Mouse (Mus musculus) layer of hippocampus, adult 9-11 months (tissue): ENCODE measurements around the gene Lamtor3.
"Not testable (repeated sequence)": the region's sequence is repeated elsewhere in the genome, so short reads cannot be mapped to it uniquely, and the experiment has no call there.

ENCODE experiments used
- DNase-seq: peaks from one replicate; pipeline ENCODE4 v3.0.0; 2022

The Lamtor3 gene

GRCm38 (mm10) chr3:137964014-137964413, 45.7 kb downstream of the Lamtor3 start:
- not testable (repeated sequence) for DNase-seq

- no peak for DNase-seq
Observed at GRCm38 (mm10) chr3:137968105-137968819, 50.0 kb downstream of the Lamtor3 start.

DNA sequence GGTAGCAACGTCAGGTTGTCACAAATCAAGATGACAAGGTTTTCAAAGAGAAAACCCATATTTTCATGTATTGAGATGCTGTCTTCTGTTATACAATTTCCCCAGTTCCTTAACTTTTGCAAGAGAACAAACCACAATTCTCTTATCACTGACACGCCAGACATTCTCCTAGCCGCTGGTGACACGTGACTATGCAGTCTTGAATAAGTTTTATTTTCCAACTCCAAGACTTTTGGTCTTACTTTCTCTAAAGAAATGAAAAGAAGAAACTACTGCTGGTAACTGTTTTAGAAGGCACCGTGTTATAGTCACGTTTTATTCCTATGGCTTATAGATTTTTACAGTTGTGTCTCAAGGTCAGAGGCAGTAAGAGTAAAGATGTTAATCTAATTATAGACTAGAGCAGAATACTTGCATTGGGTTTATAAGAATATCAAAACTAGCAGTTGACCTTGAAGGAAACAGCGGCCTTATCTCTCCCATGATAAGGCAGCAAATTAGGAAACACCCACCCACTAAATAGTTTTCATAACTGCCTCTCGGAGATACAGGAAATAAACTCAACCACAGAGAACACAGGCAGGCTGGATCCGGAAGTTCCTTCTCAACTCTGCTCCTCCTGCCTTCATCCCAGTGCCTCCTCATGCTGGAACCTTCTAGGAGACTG, 50.6 kb downstream of the Lamtor3 start:
- no peak for DNase-seq

DNA sequence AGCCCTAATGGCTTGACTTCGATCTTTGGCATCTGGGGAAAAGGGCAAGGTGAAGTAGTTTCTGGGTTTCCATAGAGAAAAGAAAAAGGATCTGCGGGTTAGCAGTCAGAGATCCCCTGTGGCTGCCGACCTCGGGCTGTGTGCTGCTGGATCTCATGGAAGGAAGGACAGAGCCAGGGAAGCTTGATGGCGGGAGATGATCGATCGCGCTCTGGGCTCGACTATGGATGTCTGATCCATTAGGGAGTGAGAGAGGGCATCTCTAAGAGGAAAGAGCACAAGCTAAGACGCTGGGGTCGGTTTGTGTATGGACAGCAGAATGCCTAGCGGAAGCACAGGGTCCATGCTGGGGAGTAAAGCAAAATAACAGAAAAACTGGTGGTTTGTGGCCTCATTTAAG, 51.6 kb downstream of the Lamtor3 start:
- DNase-seq, result no peak

DNA sequence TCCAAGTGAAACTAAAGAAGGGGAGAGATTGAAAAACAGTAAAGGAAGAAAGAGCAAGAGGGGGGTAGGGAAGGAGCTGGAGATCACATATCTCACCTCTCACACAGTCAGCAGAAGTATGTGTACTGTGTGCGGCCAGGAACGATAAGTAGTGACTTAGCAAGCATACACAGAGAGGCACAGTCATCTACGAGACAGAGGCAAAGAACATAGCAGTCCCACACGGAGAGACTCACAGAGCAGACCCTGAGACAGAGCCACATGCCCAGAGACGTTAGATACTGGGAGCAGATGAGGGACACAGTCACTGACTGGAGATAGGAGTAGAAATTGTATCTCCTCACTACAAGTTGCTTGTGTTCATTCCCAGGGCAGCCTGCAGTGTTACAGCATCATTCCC, 53.9 kb downstream of the Lamtor3 start:
- no peak for DNase-seq

GRCm38 (mm10) chr3:137972989-137973388, 54.7 kb downstream of the Lamtor3 start:
- no peak for DNase-seq

DNA sequence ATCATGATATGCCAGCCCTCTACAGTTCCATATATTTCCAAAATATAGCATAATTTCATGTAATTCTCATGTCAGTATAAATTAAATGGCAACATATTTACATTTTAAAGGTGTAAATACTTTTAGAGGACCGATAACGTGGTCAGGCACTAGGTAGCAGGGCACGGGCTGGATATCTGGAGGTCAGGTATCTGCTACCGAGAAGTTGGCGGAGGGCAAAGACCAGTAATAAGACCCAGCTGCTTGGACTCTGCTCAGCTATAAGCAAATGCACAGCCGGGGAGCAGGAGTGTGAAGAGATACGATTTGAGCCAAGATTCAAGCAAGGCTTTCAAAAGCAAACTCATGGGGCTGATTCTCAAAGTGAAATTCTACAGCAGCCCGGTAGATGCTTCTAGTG, 56.0 kb downstream of the Lamtor3 start:
- DNase-seq, result no peak

DNA sequence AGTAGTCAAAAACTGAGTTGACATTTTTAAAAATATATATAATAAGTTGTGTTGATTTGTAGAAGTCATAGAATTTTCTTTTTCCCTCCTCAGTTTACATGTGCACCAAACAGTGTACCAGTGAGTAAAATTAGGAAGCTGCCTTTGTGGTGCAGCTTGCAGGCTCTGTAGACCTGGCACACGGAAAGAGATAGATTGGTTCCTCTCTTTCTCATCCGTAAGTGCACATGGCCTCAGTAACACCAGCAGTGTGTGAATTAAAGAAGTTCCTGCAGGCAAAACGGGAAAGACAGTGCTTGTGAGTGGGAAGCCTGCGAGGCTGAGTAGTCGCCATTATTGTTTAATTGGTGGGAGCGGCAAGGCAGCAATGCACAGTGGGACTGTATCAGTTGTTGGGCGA, 57.1 kb downstream of the Lamtor3 start:
- DNase-seq, result no peak

DNA sequence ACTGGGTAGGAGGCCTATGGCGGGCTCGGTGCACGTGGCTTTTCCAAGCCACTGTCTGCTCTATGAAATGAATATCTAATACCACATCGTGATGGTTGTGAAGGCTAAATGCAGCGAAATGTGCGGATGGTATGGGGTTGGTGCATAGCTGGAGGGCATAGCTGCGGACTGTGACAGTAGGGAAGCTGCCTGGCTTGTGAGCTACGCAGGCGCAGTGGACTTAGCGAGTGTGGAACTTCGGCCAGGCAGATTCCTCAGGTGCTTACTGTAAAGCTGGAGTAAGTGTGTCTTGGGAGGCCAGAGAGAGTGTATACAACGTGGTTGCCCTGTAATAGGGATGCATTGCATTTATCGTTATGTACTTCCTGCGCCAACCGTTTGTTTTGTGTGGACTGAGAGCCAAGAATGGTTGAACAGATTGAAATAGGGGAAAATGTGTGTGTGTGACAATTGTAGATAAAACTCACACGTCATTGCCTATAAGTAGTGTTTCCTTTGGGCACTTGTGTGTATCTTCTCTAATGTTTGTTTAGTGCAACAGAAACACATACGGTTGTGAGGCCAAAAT, 57.6 kb downstream of the Lamtor3 start:
- DNase-seq, result no peak

DNA sequence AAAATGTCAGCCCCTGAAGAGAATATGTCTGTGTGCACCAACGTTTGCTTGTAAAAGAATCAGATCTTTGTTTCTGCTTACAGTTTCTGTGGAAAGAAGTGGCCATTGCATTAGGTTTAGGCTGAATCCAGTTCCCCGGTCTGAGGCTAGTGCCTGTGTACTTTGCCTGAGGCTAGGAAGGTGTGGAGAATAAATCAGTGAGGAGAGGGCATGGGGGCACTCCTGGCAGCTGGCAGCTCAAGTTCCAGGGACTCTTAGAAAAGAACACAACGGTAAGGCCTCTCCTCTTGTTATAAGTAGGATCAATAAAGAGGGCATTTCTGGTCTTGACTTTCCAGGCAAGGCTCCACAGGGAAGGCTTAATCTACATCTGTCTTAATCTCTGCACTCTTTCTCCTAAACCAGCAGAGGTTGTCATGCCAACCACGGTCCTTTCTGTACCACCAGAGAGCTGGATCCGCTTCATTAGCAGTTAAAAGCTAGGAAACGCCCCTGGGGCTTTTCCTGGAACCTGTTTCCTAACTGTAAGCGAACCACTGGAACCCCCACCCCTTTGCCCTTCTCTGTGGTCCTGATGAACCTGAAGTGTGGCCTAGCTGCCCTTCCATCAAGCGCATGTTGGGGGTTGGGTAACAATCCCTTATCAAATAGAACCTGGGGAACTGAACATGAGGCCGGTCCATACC, 58.8 kb downstream of the Lamtor3 start:
- no peak for DNase-seq

DNA sequence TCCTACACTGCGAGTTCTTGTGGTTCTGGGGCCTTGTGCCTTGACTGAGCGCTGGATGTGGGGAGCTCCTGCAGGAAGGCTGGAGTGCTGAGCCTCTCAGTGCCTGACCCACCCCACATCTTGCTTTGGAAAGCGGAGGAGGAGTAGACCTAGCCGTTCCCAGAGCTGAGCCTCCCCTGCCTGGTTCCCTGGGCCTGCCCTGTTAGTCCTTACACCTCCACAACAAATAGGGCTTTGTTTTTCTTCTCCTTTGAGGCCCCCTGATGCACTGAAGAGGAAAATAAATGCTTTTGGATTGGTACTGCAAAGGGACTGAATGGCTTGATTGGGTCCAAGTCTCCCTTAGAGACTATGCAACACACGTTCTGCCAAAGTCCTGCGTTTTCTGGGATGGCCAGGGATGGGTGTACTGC, 59.3 kb downstream of the Lamtor3 start:
- peak; percentile 42 for DNase-seq

DNA sequence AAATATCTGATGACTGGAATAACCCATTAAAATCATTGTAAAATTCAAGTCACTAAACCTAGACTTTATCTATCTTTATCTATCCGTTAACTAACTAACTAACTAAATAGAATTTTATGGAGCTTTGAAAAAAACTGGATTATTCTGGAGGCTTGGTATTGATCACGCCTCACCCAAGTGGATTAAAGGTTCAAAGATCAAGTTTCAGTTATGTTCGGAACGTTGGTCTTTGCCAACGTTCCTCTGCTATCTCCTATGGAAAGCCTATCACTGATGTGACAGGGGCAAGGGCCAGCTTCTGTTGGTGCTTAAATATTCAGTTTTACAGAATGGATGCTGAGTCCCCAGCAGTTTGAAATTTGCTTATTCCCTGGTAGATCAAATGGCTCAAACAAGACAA, 59.9 kb downstream of the Lamtor3 start:
- DNase-seq, result no peak
